Mouse (Mus musculus) kidney, adult 2 months (tissue): ENCODE results near the gene Cntn5. TPM values are rescaled to one million over a fixed set of nuclear protein-coding genes. Genes with fewer than 3 reads are reported as not detected.
"Not testable (repeated sequence)": the region's sequence is repeated elsewhere in the genome, so short reads cannot be mapped to it uniquely, and the experiment has no call there.

Experiments
- DNase-seq: peaks from one replicate; pipeline ENCODE4 v3.0.0; 2021
- H3K27ac ChIP-seq: fragments of 200-500 bp; 2 replicates; pipeline ENCODE4 v1.5.1; 2012; ENCODE audit warnings: low read depth, low read length, control low read depth, inconsistent platforms; ENCODE audit not compliant: insufficient read depth
- H3K27me3 ChIP-seq: fragments of 200-500 bp; replicated peaks from 2 replicates; pipeline ENCODE4 v1.6.1; 2012; ENCODE audit warnings: mild to moderate bottlenecking, moderate library complexity, low read length, inconsistent platforms; ENCODE audit not compliant: control insufficient read depth, insufficient read depth
- H3K36me3 ChIP-seq: fragments of 200-500 bp; 2 replicates; pipeline ENCODE4 v1.6.1; 2012; ENCODE audit warnings: mild to moderate bottlenecking, moderate library complexity, low read length, inconsistent platforms; ENCODE audit not compliant: control insufficient read depth, insufficient read depth
- H3K4me1 ChIP-seq: fragments of 200-500 bp; 2 replicates; pipeline ENCODE4 v1.6.1; 2011; ENCODE audit warnings: low read length; ENCODE audit not compliant: control insufficient read depth, insufficient read depth
- H3K4me3 ChIP-seq: fragments of 200-500 bp; 2 replicates; pipeline ENCODE4 v1.5.1; 2011; ENCODE audit warnings: mild to moderate bottlenecking, low read depth, low read length, control low read depth; ENCODE audit not compliant: insufficient read depth
- CTCF ChIP-seq: fragments of 200-500 bp; conservative IDR thresholded peaks from 2 replicates; pipeline ENCODE4 v1.5.1; 2011; ENCODE audit warnings: low read depth, mild to moderate bottlenecking, control low read depth, low read length, moderate library complexity, mixed read lengths; ENCODE audit not compliant: insufficient read depth, insufficient read length
- POLR2A ChIP-seq: fragments of 200-500 bp; IDR thresholded peaks from one replicate; pipeline ENCODE4 v1.6.1; 2011; ENCODE audit warnings: low read depth, low read length, control low read depth
- WGBS: fragments of 180-500 bp; shearing (Covaris S2); methylation state at CpG from one replicate; pipeline ENCODE4 v1.1.7; 2018; 5-methylcytosine and 5-hydroxymethylcytosine counted together
- polyA plus RNA-seq: library from polyadenylated mRNA; depleted of rRNA; stranded (reverse); fragments of >200 nt; gene quantifications from 2 replicates; pipeline ENCODE4 v1.2.3, GENCODE M21; 2012

The Cntn5 gene
- polyA plus RNA-seq, 1 experiment = 0.09 TPM

DNA sequence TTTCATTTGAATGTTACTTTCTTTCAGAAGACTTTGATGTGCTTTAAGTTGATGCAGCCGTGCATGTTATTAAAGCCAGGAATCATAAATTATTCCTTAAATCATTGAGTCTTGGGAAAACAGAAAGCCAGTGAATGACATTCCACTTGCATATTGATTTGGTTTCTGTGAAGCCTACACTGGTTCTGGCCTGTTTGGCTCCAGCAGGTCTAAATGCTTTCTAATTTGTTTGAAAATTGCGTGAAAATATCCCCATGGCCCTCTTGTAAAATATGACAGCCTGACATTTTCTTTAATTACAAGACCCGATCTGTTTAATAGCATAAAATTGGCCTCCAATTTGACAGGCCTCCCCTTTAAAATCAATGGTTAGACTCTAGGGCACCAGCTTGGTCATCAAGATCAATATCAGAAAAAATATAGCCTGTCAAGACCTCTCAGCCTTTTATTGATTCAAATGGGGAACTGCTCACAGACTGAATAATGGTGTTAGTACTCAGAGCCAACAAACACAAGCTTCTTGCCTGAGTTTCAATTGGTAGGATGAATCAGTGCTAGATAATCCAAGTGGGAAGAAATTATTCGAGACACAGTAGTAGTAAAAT is 247.3 kb downstream of the Cntn5 start:
- H3K27me3 ChIP-seq = no peaks in the 10 kb centered on the region
- no peak for DNase-seq
- TF ChIP-seq CTCF = no peak
- no peak for TF ChIP-seq POLR2A
- no peaks in the 10 kb centered on the region for H3K36me3 ChIP-seq
- no peak overlapping the region for H3K4me3 ChIP-seq
- H3K27ac ChIP-seq = no peak overlapping the region
- no peaks in the 10 kb centered on the region for H3K4me1 ChIP-seq
- WGBS = 55% methylated on average over 4 of the region's 4 CpGs

DNA sequence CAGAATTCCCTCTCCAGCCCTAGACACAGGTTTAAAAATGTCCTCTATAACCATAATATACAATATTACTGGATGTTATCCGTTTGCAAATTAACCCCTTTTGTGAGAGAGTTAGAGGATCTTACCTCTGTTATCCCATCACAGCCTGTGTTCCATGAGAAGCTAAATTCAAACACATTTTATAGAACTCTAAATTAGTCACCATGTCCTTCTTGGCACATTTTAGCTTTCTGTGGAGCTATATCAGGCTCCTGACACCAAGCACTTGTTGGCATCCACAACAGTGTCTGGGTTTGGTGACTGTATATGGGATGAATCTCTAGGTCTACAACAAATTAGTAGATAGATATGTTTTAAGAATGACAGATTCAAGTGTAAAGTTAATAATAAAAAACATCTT is 253.9 kb downstream of the Cntn5 start:
- TF ChIP-seq POLR2A (no peak), CTCF (no peak)
- WGBS = 81% methylated on average over 1 of the region's 1 CpGs
- H3K4me1 ChIP-seq = no peaks in the 10 kb centered on the region

DNA sequence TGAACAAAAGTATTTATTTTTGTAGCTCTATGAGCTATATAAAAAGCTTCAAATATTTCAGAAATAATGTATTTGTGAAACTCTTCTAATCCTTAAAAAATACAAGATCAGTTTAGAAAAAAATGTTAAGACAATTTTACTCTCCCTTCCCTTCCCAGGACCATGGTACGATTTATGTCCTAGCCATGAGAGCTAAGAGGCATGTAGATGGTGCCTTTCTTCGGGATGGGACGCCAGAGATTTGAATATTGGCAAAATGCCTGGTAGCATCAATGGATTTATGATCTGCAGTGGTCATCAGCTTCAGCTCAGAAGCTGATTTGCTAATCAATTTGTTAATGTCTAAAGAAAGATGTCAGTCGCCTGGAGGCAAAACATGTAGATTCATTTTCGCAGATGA is 258.6 kb downstream of the Cntn5 start:
- H3K4me1 ChIP-seq = no peaks in the 10 kb centered on the region
- no peaks in the 10 kb centered on the region for H3K27me3 ChIP-seq
- DNase-seq = no peak
- no peak for TF ChIP-seq CTCF
- no peak for TF ChIP-seq POLR2A
- no peak overlapping the region for H3K27ac ChIP-seq
- 70% methylated on average over 5 of the region's 5 CpGs for WGBS
- H3K4me3 ChIP-seq = no peak overlapping the region
- no peaks in the 10 kb centered on the region for H3K36me3 ChIP-seq

More for the DNA sequence above, 253.9 kb downstream of the Cntn5 start:
- H3K27me3 ChIP-seq = no peaks in the 10 kb centered on the region
- no peak for DNase-seq
- H3K36me3 ChIP-seq = no peaks in the 10 kb centered on the region
- no peak overlapping the region for H3K27ac ChIP-seq
- no peak overlapping the region for H3K4me3 ChIP-seq

DNA sequence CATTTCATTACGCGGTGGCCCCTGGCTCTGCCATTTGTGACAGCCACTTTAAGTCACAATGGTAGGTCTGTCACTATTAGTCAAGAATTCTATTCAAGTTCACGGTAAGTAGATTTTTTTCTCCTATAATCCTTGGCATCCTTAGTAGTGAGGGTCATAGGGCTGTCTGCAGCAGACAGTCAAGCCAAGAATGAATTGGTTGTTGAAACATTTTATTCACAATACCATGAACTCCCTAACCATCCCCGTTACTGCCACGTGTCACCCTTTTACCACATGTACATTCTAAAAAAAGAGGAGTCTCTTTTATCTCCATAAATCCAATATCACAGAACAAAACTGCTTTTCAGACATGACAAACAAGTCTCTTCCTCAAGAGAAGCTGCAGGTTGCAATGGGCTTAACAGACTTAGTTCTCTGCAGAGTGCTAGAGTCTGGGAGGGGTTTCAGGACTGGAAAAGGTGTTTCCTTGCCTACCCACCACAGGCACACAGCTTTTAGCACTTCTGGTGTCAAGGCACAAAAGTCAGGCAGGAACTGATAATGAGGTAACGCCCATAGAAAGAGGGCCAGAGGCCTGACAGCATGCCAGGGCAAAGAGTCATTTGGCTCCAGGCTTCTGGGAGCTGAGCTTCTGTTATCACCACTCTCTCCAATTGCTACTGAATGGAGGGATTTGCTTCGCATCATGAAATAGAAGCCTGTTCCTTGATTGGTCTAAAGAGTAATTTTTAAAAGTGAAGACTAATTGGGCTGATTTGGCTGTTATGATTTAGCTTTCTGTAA is 259.3 kb downstream of the Cntn5 start:
- WGBS = 73% methylated on average over 7 of the region's 7 CpGs
- Histone ChIP-seq H3K4me3 (no peak overlapping the region), H3K27ac (no peak overlapping the region), H3K4me1 (no peaks in the 10 kb centered on the region), H3K27me3 (no peaks in the 10 kb centered on the region), H3K36me3 (no peaks in the 10 kb centered on the region)
- no peak for DNase-seq
- TF ChIP-seq POLR2A (no peak), CTCF (no peak)

DNA sequence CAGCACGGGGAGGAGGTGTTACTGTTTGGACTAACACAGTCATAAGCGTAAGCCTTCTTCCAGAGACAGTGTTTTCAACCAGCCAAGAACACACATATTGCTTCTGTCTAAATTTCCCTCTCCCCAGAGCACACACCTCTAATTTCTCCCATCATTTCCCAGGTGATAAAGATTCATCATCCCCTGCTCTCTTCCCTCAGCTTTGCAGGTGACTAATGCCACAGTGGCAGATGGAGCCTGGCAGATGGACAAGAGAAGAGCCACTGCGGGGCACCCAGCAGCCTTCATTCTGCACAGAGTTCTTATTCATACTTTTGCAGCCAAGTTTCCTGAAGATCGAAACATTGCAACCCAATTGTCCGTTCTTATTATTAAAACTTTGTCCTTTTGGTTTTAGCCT is 286.5 kb downstream of the Cntn5 start:
- Histone ChIP-seq H3K4me1 (no peaks in the 10 kb centered on the region), H3K27me3 (no peaks in the 10 kb centered on the region), H3K36me3 (no peaks in the 10 kb centered on the region), H3K27ac (no peak overlapping the region), H3K4me3 (no peak overlapping the region)
- no peak for DNase-seq
- TF ChIP-seq CTCF (no peak), POLR2A (no peak)
- 80% methylated on average over 5 of the region's 5 CpGs for WGBS

DNA sequence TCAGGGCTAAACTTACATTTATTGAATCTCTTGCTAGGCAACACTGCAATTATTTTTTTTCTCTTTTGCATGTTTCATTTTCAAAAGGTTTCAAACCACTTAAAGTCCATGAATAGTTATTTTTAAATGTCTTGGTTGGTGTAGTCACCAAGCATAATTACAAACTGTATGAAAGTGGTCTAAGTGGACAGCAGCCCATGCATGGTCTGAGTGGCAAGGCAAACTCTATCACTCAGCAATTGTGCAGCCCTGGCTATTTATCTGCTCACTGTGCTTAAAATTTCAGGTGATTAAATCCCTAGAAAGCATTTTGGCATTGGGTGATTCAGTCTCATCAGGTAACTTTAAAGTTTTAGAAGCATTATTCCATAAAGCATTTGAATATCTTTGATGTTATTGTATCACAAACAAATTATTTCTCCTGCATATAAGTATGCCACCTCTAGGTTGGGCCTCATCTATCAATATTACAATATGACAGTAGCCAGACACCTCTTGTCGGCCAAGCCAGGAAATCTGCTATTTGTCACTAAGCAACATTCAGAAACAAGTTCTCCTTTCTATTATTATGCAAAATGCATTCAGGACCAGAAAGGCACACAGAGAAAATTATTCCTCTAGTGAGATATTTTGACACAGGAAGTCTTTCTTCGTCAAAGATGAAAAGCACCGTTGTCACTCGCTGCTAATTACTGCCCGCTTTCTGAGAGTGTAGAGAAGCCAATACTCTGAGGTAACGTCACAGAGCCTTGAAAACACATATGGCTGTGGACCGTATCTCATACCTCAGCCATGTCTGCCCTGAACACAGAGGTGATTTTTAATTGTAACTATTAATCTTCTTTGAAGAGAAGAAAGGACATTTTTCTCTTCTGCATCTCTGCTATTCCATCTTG is 329.0 kb downstream of the Cntn5 start:
- Histone ChIP-seq H3K4me3 (no peak overlapping the region), H3K36me3 (no peaks in the 10 kb centered on the region), H3K4me1 (no peaks in the 10 kb centered on the region), H3K27me3 (no peaks in the 10 kb centered on the region), H3K27ac (no peak overlapping the region)
- 78% methylated on average over 7 of the region's 7 CpGs for WGBS
- TF ChIP-seq POLR2A (no peak), CTCF (no peak)
- no peak for DNase-seq

DNA sequence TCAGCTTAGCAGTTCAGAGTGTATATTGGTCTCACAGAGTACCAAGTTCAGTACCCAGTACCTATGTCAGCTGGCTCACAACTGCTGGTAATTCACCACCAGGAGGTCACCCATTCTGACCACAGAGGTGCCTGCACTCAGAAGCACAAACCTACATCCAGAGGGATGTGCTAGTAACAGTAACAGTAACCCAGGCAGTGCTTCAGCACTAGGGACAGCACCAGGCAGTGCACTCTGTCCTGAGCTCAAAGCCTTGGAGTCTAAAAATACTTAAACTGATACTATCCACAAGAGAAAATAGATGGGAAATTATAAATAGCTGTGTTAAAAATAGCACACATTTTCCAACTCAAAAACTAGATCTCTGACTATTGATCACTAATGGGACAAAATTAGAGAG is 334.7 kb downstream of the Cntn5 start:
- Histone ChIP-seq H3K27ac (no peak overlapping the region), H3K4me1 (no peaks in the 10 kb centered on the region), H3K36me3 (no peaks in the 10 kb centered on the region), H3K27me3 (no peaks in the 10 kb centered on the region), H3K4me3 (no peak overlapping the region)
- TF ChIP-seq POLR2A (no peak), CTCF (no peak)
- no peak for DNase-seq

DNA sequence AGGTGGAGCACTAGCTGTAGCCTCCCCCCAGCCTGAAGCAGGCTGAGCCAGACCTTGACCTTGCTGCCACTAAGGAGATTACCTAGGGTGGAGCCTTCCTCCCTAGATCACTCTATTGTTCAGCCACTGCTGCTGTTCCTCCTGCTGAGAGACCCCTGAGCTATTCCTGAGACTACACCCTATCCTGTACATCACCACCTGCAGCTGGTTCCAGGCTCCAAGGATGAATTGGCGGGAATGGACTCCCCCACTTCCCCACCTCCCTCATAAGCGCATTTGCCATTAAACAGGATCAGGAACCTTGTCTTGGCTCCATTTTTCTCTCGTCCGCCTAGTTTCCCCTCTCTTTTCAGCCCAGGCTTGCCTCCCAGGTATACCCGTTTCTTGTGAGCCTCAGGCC is 363.7 kb downstream of the Cntn5 start:
- H3K27ac ChIP-seq, H3K36me3 ChIP-seq, DNase-seq, H3K27me3 ChIP-seq, H3K4me1 ChIP-seq, H3K4me3 ChIP-seq: not testable (repeated sequence)
- WGBS = 55% methylated on average over 5 of the region's 5 CpGs
